Mouse (Mus musculus): Measurements from ENCODE around the gene Atp6v1b1. TPM values are rescaled to one million over a fixed set of nuclear protein-coding genes. Genes with fewer than 3 reads are reported as not detected.
"Not testable (repeated sequence)": the region's sequence is repeated elsewhere in the genome, so short reads cannot be mapped to it uniquely, and the experiment has no call there.

Atp6v1b1 gene
- polyA plus RNA-seq, 1 experiment, result not detected

- no peak for TF ChIP-seq CTCF (IDR thresholded peaks at IDR 0.05; ENCODE audit: insufficient read depth, low read depth, low read length)
- no peak for TF ChIP-seq POLR2A (IDR thresholded peaks at IDR 0.05; ENCODE audit: insufficient read depth, low read depth, low read length)
- 55% methylated on average over 7 of the region's 7 CpGs for WGBS
- Histone ChIP-seq H3K27ac (ENCODE audit: insufficient read depth, low read depth, low read length) (no peak overlapping the region), H3K4me1 (ENCODE audit: control insufficient read depth, insufficient read depth, low read length) (no peaks in the 10 kb centered on the region), H3K4me3 (ENCODE audit: insufficient read depth, low read depth, low read length) (no peak overlapping the region)
These were observed 45.8 kb downstream of the Atp6v1b1 start for GRCm38 (mm10) chr6:83788554-83788953.

GRCm38 (mm10) chr6:83790533-83790932, 47.7 kb downstream of the Atp6v1b1 start:
- WGBS, result 82% methylated on average over 5 of the region's 5 CpGs

GRCm38 (mm10) chr6:83791251-83791890, 48.6 kb downstream of the Atp6v1b1 start:
- 70% methylated on average over 4 of the region's 4 CpGs for WGBS
- TF ChIP-seq CTCF (IDR thresholded peaks at IDR 0.05; ENCODE audit: insufficient read depth, low read depth, low read length) (no peak), POLR2A (IDR thresholded peaks at IDR 0.05; ENCODE audit: insufficient read depth, low read depth, low read length) (no peak)

More at GRCm38 (mm10) chr6:83790533-83790932, 47.7 kb downstream of the Atp6v1b1 start:
- H3K4me1 ChIP-seq (ENCODE audit: control insufficient read depth, insufficient read depth, low read length); H3K4me3 ChIP-seq (ENCODE audit: insufficient read depth, low read depth, low read length); H3K27ac ChIP-seq (ENCODE audit: insufficient read depth, low read depth, low read length): not testable (repeated sequence)

GRCm38 (mm10) chr6:83794760-83795296, 52.0 kb downstream of the Atp6v1b1 start, which contains the start of gene Nagk:
Gene Nagk (plus strand): TSS chr6:83794982.
- TF ChIP-seq POLR2A (IDR thresholded peaks at IDR 0.05; ENCODE audit: insufficient read depth, low read depth, low read length), result peak; percentile 67
- TF ChIP-seq CTCF (IDR thresholded peaks at IDR 0.05; ENCODE audit: insufficient read depth, low read depth, low read length), result no peak
- WGBS, result under 1% methylated on average over 43 of the region's 43 CpGs
- Histone ChIP-seq H3K4me1 (ENCODE audit: control insufficient read depth, insufficient read depth, low read length) (0 out of 2 replicates have a peak, but pooled peaks cover 2% of the 10 kb centered on the region), H3K4me3 (ENCODE audit: insufficient read depth, low read depth, low read length) (peak within 1 kb of the TSS; percentile 72), H3K27ac (ENCODE audit: insufficient read depth, low read depth, low read length) (peak within 1 kb of the TSS; percentile 93)

More at GRCm38 (mm10) chr6:83791251-83791890, 48.6 kb downstream of the Atp6v1b1 start:
- Histone ChIP-seq H3K4me1 (ENCODE audit: control insufficient read depth, insufficient read depth, low read length) (0 out of 2 replicates have a peak, but pooled peaks cover 2% of the 10 kb centered on the region), H3K27ac (ENCODE audit: insufficient read depth, low read depth, low read length) (no peak overlapping the region), H3K4me3 (ENCODE audit: insufficient read depth, low read depth, low read length) (no peak overlapping the region)

- 0 out of 2 replicates have a peak, but pooled peaks cover 2% of the 10 kb centered on the region for H3K4me1 ChIP-seq (ENCODE audit: control insufficient read depth, insufficient read depth, low read length)
- no peak for TF ChIP-seq POLR2A (IDR thresholded peaks at IDR 0.05; ENCODE audit: insufficient read depth, low read depth, low read length)
- TF ChIP-seq CTCF (IDR thresholded peaks at IDR 0.05; ENCODE audit: insufficient read depth, low read depth, low read length), result no peak
- H3K27ac ChIP-seq (ENCODE audit: insufficient read depth, low read depth, low read length), result peak overlapping the region; percentile 93
- WGBS, result 4% methylated on average over 13 of the region's 13 CpGs
- H3K4me3 ChIP-seq (ENCODE audit: insufficient read depth, low read depth, low read length), result peak overlapping the region; percentile 72
These were observed 52.7 kb downstream of the Atp6v1b1 start for GRCm38 (mm10) chr6:83795492-83795900.

- TF ChIP-seq POLR2A (IDR thresholded peaks at IDR 0.05; ENCODE audit: insufficient read depth, low read depth, low read length) (no peak), CTCF (IDR thresholded peaks at IDR 0.05; ENCODE audit: insufficient read depth, low read depth, low read length) (no peak)
- H3K27ac ChIP-seq (ENCODE audit: insufficient read depth, low read depth, low read length), result no peak overlapping the region
- no peak overlapping the region for H3K4me3 ChIP-seq (ENCODE audit: insufficient read depth, low read depth, low read length)
- WGBS, result 53% methylated on average over 3 of the region's 3 CpGs
- 0 out of 2 replicates have a peak, but pooled peaks cover 2% of the 10 kb centered on the region for H3K4me1 ChIP-seq (ENCODE audit: control insufficient read depth, insufficient read depth, low read length)
These were observed 53.9 kb downstream of the Atp6v1b1 start for GRCm38 (mm10) chr6:83796686-83797085.

GRCm38 (mm10) chr6:83802033-83802432, 59.2 kb downstream of the Atp6v1b1 start:
- WGBS, result 94% methylated on average over 5 of the region's 5 CpGs

GRCm38 (mm10) chr6:83802846-83803245, 60.1 kb downstream of the Atp6v1b1 start:
- WGBS, result 75% methylated on average over 3 of the region's 3 CpGs
- H3K4me3 ChIP-seq (ENCODE audit: insufficient read depth, low read depth, low read length), result no peak overlapping the region
- H3K4me1 ChIP-seq (ENCODE audit: control insufficient read depth, insufficient read depth, low read length), result no peaks in the 10 kb centered on the region
- TF ChIP-seq CTCF (IDR thresholded peaks at IDR 0.05; ENCODE audit: insufficient read depth, low read depth, low read length) (no peak), POLR2A (IDR thresholded peaks at IDR 0.05; ENCODE audit: insufficient read depth, low read depth, low read length) (no peak)
- no peak overlapping the region for H3K27ac ChIP-seq (ENCODE audit: insufficient read depth, low read depth, low read length)

More at GRCm38 (mm10) chr6:83802033-83802432, 59.2 kb downstream of the Atp6v1b1 start:
- no peak overlapping the region for H3K27ac ChIP-seq (ENCODE audit: insufficient read depth, low read depth, low read length)
- no peak for TF ChIP-seq CTCF (IDR thresholded peaks at IDR 0.05; ENCODE audit: insufficient read depth, low read depth, low read length)
- TF ChIP-seq POLR2A (IDR thresholded peaks at IDR 0.05; ENCODE audit: insufficient read depth, low read depth, low read length), result no peak
- no peaks in the 10 kb centered on the region for H3K4me1 ChIP-seq (ENCODE audit: control insufficient read depth, insufficient read depth, low read length)
- H3K4me3 ChIP-seq (ENCODE audit: insufficient read depth, low read depth, low read length), result no peak overlapping the region

Other genes starting within 250 kb of the Atp6v1b1 start
- not detected in 2 replicates for gene Dguok, start 236.0 kb upstream of the Atp6v1b1 start, polyA plus RNA-seq (2012; ENCODE audit: insufficient read depth, insufficient read length, low replicate concordance, missing spikeins)
- not detected in 2 replicates for gene Actg2, start 206.7 kb upstream of the Atp6v1b1 start, polyA plus RNA-seq (2012; ENCODE audit: insufficient read depth, insufficient read length, low replicate concordance, missing spikeins)
- not detected in 2 replicates for gene Stambp, start 170.3 kb upstream of the Atp6v1b1 start, polyA plus RNA-seq (2012; ENCODE audit: insufficient read depth, insufficient read length, low replicate concordance, missing spikeins)
- gene Clec4f, start 86.8 kb upstream of the Atp6v1b1 start, polyA plus RNA-seq (2012; ENCODE audit: insufficient read depth, insufficient read length, low replicate concordance, missing spikeins), result not detected in 2 replicates
- gene Cd207, start 65.1 kb upstream of the Atp6v1b1 start, polyA plus RNA-seq (2012; ENCODE audit: insufficient read depth, insufficient read length, low replicate concordance, missing spikeins), result not detected in 2 replicates
- not detected in 2 replicates for gene Vax2, start 31.7 kb upstream of the Atp6v1b1 start, polyA plus RNA-seq (2012; ENCODE audit: insufficient read depth, insufficient read length, low replicate concordance, missing spikeins)
- not detected in 2 replicates for gene Ankrd53, start 19.7 kb downstream of the Atp6v1b1 start, polyA plus RNA-seq (2012; ENCODE audit: insufficient read depth, insufficient read length, low replicate concordance, missing spikeins)
- gene Tex261, start 32.8 kb downstream of the Atp6v1b1 start, polyA plus RNA-seq (2012; ENCODE audit: insufficient read depth, insufficient read length, low replicate concordance, missing spikeins), result 568 TPM in 1 of 2 replicates, not detected in the other
- not detected in 2 replicates for gene Nagk, start 52.0 kb downstream of the Atp6v1b1 start, polyA plus RNA-seq (2012; ENCODE audit: insufficient read depth, insufficient read length, low replicate concordance, missing spikeins)
- not detected in 2 replicates for gene Paip2b, start 88.8 kb downstream of the Atp6v1b1 start, polyA plus RNA-seq (2012; ENCODE audit: insufficient read depth, insufficient read length, low replicate concordance, missing spikeins)
- 241 TPM in 1 of 2 replicates, not detected in the other for gene Zfp638, start 124.1 kb downstream of the Atp6v1b1 start, polyA plus RNA-seq (2012; ENCODE audit: insufficient read depth, insufficient read length, low replicate concordance, missing spikeins)